Mouse (Mus musculus) embryo, embryonic 9.5 days (tissue): ENCODE measurements at regions not wholly inside any gene's neighbourhood (a gene's known extent, or its start where the extent isn't known, plus 50 kb on each side); places are given as distances from the start of the nearest gene placed in this dataset.

Experiments used
- DNase-seq: peaks from one replicate; pipeline ENCODE4 v3.0.0-alpha.2; 2017; ENCODE audit errors: extremely low spot score

DNA sequence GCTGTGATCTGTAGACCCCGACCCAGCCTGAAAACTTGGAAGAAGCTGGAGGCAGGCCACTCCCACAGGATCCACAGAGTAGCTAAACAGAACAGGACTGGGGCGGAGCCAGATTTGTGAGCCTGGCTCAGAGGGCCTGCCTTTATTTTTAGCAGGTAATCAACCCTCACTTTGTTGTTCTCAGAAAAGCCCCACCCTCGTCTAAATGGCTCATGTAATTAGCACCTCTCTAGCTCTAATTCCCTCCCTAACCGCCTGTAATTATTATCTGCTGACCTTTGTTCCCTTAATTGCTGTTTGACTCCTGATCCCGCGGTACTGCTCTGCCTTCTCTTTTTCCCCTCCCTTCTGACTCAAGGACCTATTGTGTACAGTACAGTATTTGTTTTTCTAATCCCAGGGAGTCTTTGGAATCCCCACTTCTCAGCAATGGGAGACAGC is 95.6 kb upstream of the Bdnf start:
- DNase-seq = peak; percentile 27

DNA sequence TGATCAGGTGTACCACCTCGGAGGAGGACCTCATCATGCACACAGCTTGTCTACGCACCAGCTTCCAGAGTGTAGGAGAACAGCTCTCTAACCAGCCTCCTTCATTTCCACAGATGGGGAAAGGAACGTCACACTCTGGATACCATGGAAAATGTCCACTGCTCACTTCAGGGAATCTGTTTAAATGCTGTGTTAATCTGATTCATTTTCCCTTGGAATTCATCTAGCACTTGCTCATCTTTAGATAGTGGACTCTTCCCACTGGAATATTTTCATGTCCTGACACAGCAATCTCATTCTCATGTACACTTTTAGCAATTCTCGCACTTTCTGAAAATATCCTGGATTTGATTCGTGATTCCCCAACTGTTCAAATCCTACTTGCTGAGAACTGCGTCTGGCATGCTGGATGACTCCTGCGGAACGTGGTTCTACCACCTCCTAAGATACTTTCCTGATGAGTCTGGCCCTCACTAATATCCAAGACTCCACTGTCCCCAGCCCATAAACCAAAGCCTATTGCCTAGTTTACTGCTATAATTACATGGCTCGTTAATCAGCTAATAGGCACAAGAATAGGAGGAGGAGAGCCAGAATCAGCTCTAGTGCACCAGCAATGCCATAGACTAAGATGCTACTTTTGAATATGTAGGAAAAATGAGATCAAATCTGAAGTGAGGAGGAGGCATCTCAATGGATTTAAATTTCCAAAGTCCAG is 56.0 kb upstream of the Bdnf start:
- no peak for DNase-seq

DNA sequence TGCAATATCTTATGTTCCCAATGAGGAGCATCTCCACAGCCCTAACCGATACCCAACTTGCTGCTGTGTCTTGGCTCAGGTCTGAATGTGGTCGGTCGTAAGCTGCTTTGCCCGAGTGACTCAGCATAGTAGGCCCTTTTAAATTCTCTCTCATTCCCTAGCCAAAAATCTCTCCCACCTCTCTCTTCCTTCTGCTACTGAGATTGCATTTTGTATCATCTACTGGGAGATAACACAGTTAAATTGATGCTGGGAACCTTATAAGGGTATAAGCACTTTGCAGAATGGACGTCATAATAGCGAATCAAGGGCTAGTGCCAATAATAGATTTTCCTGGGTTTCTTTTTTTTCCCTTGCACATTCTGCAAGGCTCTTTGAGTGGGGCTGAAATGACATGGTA is 54.8 kb upstream of the Bdnf start:
- no peak for DNase-seq

DNA sequence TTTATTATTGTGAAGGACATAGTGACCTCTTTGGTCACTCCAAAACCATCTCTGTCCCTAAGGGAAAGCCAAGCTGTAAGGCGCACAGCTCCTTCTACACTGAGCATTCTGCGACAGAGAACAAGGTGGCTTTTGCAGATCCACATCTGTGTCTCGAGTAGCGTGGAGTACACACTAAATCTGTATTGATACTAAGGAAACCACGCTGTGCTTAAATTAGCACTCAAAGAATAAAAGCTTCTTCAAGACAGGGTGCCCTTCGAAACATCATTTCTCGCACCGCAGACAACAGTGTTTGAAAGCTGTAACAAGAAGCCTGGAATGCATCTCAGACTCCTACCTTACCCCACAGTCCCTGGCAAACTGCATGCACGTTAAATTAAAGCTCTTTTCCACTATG is 52.9 kb upstream of the Bdnf start:
- DNase-seq = no peak
